Mouse (Mus musculus): ENCODE results near the gene Cdc6. TPM values are rescaled to one million over a fixed set of nuclear protein-coding genes. Genes with fewer than 3 reads are reported as not detected.
A peak's percentile ranks its signal among the peaks of the same experiment; 100 is the strongest.

Cdc6 gene
- polyA plus RNA-seq, 2 experiments = 28.6 to 64.1 TPM

GRCm38 (mm10) chr11:98939084-98939952 is 31.7 kb downstream of the Cdc6 start:
- Histone ChIP-seq H3K27me3 (ENCODE audit: control insufficient read depth, insufficient read depth, low read length) (peaks cover 41% of the 10 kb centered on the region), H3K9me3 (ENCODE audit: control insufficient read depth, low read length) (no peaks in the 10 kb centered on the region), H3K4me3 (ENCODE audit: insufficient read depth in 1 of 2, low read depth in 2 of 2, low read length in 2 of 2) (no peak overlapping the region), H3K27ac (no peak overlapping the region), H3K4me2 (ENCODE audit: low read depth) (peak overlapping the region; percentile 73), H3K36me3 (replicated peaks; ENCODE audit: control insufficient read depth, insufficient read depth, low read depth) (no peaks in the 10 kb centered on the region), H3K9ac (replicated peaks) (no peak overlapping the region), H3K4me1 (replicated peaks; ENCODE audit: control insufficient read depth in 2 of 2, insufficient read depth in 2 of 2, low read length in 1 of 2) (peaks cover 5 to 32% of the 10 kb centered on the region in 2 experiments; a peak in 3 of 4 replicates)
- DNase-seq (ENCODE audit: low read depth in 3 of 3, low spot score in 3 of 3) (no peak), ATAC-seq (ENCODE audit: insufficient read depth) (no peak)
- 48% methylated on average over 15 of the region's 15 CpGs for WGBS (ENCODE audit: insufficient replicate concordance)
- no peak for TF ChIP-seq EP300 (IDR thresholded peaks at IDR 0.05; ENCODE audit: low read depth)
- TF ChIP-seq CTCF (IDR thresholded peaks at IDR 0.05; ENCODE audit: low read depth) = no peak

- Histone ChIP-seq H3K36me3 (replicated peaks; ENCODE audit: control insufficient read depth, insufficient read depth, low read depth) (no peaks in the 10 kb centered on the region), H3K9ac (replicated peaks) (no peak overlapping the region), H3K9me3 (ENCODE audit: control insufficient read depth, low read length) (no peaks in the 10 kb centered on the region), H3K4me3 (ENCODE audit: insufficient read depth in 1 of 2, low read depth in 2 of 2, low read length in 2 of 2) (no peak overlapping the region), H3K27me3 (ENCODE audit: control insufficient read depth, insufficient read depth, low read length) (peaks cover 35% of the 10 kb centered on the region), H3K4me1 (replicated peaks; ENCODE audit: control insufficient read depth in 2 of 2, insufficient read depth in 2 of 2, low read length in 1 of 2) (peaks cover 5 to 40% of the 10 kb centered on the region in 2 experiments; a peak in 3 of 4 replicates), H3K4me2 (ENCODE audit: low read depth) (no peak overlapping the region), H3K27ac (no peak overlapping the region)
- WGBS (ENCODE audit: insufficient replicate concordance) = 45% methylated on average over 11 of the region's 11 CpGs
- DNase-seq (ENCODE audit: low read depth in 3 of 3, low spot score in 3 of 3) (no peak), ATAC-seq (ENCODE audit: insufficient read depth) (no peak)
- no peak for TF ChIP-seq EP300 (IDR thresholded peaks at IDR 0.05; ENCODE audit: low read depth)
- no peak for TF ChIP-seq CTCF (IDR thresholded peaks at IDR 0.05; ENCODE audit: low read depth)
Measured at GRCm38 (mm10) chr11:98939953-98940641, 32.5 kb downstream of the Cdc6 start.

DNA sequence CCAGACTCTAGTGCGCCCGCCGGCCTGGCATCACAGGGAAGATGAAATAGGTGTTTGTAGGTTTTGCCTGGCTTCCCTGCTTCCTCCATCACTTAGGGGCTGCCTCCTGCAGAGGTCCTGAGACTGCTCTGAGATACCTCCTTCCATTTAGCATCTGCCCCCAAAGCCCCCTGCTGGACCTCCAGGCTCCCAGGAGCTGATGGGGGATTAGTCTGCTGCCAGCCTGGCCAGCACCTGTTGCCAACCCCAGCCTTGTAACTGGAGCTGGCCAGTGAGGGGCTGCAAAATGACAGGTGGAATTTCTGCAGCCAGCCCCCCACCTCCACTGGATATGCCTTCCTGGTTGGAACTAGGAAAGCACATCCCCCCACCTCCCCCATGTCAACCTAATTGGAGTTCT is 33.2 kb downstream of the Cdc6 start:
- H3K9me3 ChIP-seq (ENCODE audit: control insufficient read depth, low read length) = no peaks in the 10 kb centered on the region
- DNase-seq (ENCODE audit: low read depth in 3 of 3, low spot score in 3 of 3) (no peak), ATAC-seq (ENCODE audit: insufficient read depth) (no peak)
- no peak overlapping the region for H3K9ac ChIP-seq (replicated peaks)
- WGBS (ENCODE audit: insufficient replicate concordance) = 51% methylated on average over 3 of the region's 3 CpGs
- peaks cover 31% of the 10 kb centered on the region for H3K27me3 ChIP-seq (ENCODE audit: control insufficient read depth, insufficient read depth, low read length)
- peak overlapping the region; percentile 73 for H3K4me2 ChIP-seq (ENCODE audit: low read depth)
- H3K36me3 ChIP-seq (replicated peaks; ENCODE audit: control insufficient read depth, insufficient read depth, low read depth) = no peaks in the 10 kb centered on the region
- H3K4me3 ChIP-seq (ENCODE audit: insufficient read depth in 1 of 2, low read depth in 2 of 2, low read length in 2 of 2) = no peak overlapping the region
- no peak overlapping the region for H3K27ac ChIP-seq
- peaks cover 5 to 46% of the 10 kb centered on the region in 2 experiments; a peak in 3 of 4 replicates for H3K4me1 ChIP-seq (replicated peaks; ENCODE audit: control insufficient read depth in 2 of 2, insufficient read depth in 2 of 2, low read length in 1 of 2)
- TF ChIP-seq CTCF (IDR thresholded peaks at IDR 0.05; ENCODE audit: low read depth) = no peak
- no peak for TF ChIP-seq EP300 (IDR thresholded peaks at IDR 0.05; ENCODE audit: low read depth)

DNA sequence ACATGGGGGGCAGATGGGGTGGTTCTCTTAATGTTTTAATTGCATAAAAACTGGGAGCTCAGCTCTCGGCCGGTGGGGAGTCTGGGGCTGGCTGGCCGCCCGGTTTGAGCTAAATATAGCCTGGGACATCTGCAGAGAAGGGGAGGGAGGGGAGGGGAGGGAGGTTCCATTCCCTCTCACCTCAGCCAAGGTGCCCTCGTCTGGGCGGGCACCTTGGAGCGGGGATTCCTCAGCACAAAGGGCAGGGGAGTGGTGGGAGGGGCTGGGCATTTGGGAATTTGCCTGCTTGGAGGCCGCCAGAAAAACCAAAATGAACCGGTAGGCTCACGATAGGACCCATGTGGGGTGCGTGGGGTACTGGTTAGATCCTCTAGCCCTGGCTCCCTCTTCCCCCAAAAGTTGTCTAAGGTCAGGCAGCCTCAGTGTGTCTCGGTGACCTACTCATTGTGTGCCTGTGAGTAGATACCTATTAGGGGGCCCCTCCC is 33.8 kb downstream of the Cdc6 start:
- ATAC-seq (ENCODE audit: insufficient read depth) = no peak
- H3K4me1 ChIP-seq (replicated peaks; ENCODE audit: control insufficient read depth in 2 of 2, insufficient read depth in 2 of 2, low read length in 1 of 2) = peaks cover 5 to 47% of the 10 kb centered on the region in 2 experiments; a peak in 3 of 4 replicates
- H3K27me3 ChIP-seq (ENCODE audit: control insufficient read depth, insufficient read depth, low read length) = peaks cover 25% of the 10 kb centered on the region

More for the DNA sequence above, 33.8 kb downstream of the Cdc6 start:
- H3K4me2 ChIP-seq (ENCODE audit: low read depth) = peak overlapping the region; percentile 73
- H3K36me3 ChIP-seq (replicated peaks; ENCODE audit: control insufficient read depth, insufficient read depth, low read depth) = no peaks in the 10 kb centered on the region
- peak overlapping the region; percentile 50; the same call in 1 of the 2 replicates for H3K9ac ChIP-seq (replicated peaks)
- TF ChIP-seq CTCF (IDR thresholded peaks at IDR 0.05; ENCODE audit: low read depth) = no peak
- TF ChIP-seq EP300 (IDR thresholded peaks at IDR 0.05; ENCODE audit: low read depth) = no peak
- H3K4me3 ChIP-seq (ENCODE audit: insufficient read depth in 1 of 2, low read depth in 2 of 2, low read length in 2 of 2) = peak overlapping the region; percentile 42 to 73
- no peaks in the 10 kb centered on the region for H3K9me3 ChIP-seq (ENCODE audit: control insufficient read depth, low read length)
- WGBS (ENCODE audit: insufficient replicate concordance) = 6% methylated on average over 12 of the region's 12 CpGs
- no peak for DNase-seq (ENCODE audit: low read depth in 3 of 3, low spot score in 3 of 3)
- no peak overlapping the region; the same call in none of the 2 replicates for H3K27ac ChIP-seq
